Mouse (Mus musculus) midbrain, embryonic 12.5 days (tissue): ENCODE data around the gene Glud1. TPM values are rescaled to one million over a fixed set of nuclear protein-coding genes. Genes with fewer than 3 reads are reported as not detected.
"Not testable (repeated sequence)": the region's sequence is repeated elsewhere in the genome, so short reads cannot be mapped to it uniquely, and the experiment has no call there.

ENCODE experiments used
- ATAC-seq: fragments of 200-750 bp; cut with Nextera tagmentation; 2 replicates; pipeline ENCODE4 v1.8.0; 2017; ENCODE audit warnings: low read depth, moderate TSS enrichment, moderate library complexity; ENCODE audit not compliant: low FRiP score
- H3K27ac ChIP-seq: fragments of 300-500 bp; sonication (generic); replicated peaks from 2 replicates; pipeline ENCODE4 v1.5.1; 2016; ENCODE audit warnings: mild to moderate bottlenecking
- H3K27me3 ChIP-seq: fragments of 300-500 bp; sonication (generic); 2 replicates; pipeline ENCODE4 v1.6.1; 2016; ENCODE audit warnings: mild to moderate bottlenecking
- H3K36me3 ChIP-seq: fragments of 300-500 bp; sonication (generic); 2 replicates; pipeline ENCODE4 v1.6.1; 2016
- H3K4me1 ChIP-seq: fragments of 300-500 bp; sonication (generic); 2 replicates; pipeline ENCODE4 v1.6.1; 2016
- H3K4me2 ChIP-seq: fragments of 300-500 bp; sonication (generic); replicated peaks from 2 replicates; pipeline ENCODE4 v1.6.1; 2016; ENCODE audit warnings: mild to moderate bottlenecking, moderate library complexity
- H3K4me3 ChIP-seq: fragments of 300-500 bp; sonication (generic); 2 replicates; pipeline ENCODE4 v1.5.1; 2016; ENCODE audit warnings: mild to moderate bottlenecking
- H3K9ac ChIP-seq: fragments of 300-500 bp; sonication (generic); replicated peaks from 2 replicates; pipeline ENCODE4 v1.6.1; 2016; ENCODE audit warnings: mild to moderate bottlenecking, moderate library complexity
- H3K9me3 ChIP-seq: fragments of 300-500 bp; sonication (generic); 2 replicates; pipeline ENCODE4 v1.6.1; 2016; ENCODE audit warnings: mild to moderate bottlenecking
- WGBS: fragments of 180-500 bp; shearing (Covaris S2); methylation state at CpG from one replicate; pipeline ENCODE4 v1.1.7; 2016; 5-methylcytosine and 5-hydroxymethylcytosine counted together
- polyA plus RNA-seq: library from polyadenylated mRNA; unstranded; fragments of >200 nt; fragmentation: Nextera tagmentation; extraction: Ambion mirVana; gene quantifications from 2 replicates; pipeline ENCODE4 v1.2.1, GENCODE M21; 2016

Gene Glud1
- polyA plus RNA-seq, 1 experiment from 2014 or later, result 96.3 TPM

DNA sequence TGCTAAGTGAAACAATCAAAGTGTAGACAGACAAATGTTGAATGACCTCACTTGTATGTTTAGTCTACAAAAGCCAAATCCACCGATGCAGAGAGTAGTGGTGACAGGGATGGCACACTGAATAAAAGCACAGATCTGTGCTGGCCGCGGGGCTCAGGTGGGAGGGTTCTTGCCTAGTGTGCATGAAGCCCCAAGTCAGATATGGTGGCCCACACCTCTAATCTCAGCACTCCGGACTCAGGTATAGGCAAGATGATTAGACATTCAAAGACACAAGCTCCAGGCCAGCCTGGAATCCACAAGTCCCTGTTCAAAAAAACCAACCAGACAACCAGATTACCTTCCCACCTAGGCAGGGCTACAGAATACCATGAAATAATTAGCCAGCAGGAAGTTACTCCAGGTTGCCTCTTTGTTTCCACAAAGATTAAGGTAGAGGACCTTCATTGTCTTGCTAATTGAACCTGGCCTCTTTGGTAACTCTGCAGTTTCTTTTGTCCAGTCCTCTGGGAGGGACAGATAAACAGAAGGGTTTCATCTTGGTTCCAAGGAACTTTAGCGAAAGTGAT lies 49.2 kb downstream of the Glud1 start:
- ATAC-seq, result no peak
- peaks cover 7% of the 10 kb centered on the region for H3K4me1 ChIP-seq
- H3K9ac ChIP-seq, result no peak overlapping the region
- no peak overlapping the region for H3K27ac ChIP-seq
- H3K9me3 ChIP-seq, result no peaks in the 10 kb centered on the region
- H3K4me2 ChIP-seq, result no peak overlapping the region
- H3K27me3 ChIP-seq, result peaks cover 3% of the 10 kb centered on the region; the same call in 1 of the 2 replicates
- no peak overlapping the region for H3K4me3 ChIP-seq
- WGBS, result 35% methylated on average over 5 of the region's 5 CpGs
- no peaks in the 10 kb centered on the region for H3K36me3 ChIP-seq

- WGBS, result 51% methylated on average over 6 of the region's 6 CpGs
- ATAC-seq, result no peak
- Histone ChIP-seq H3K9ac (no peak overlapping the region), H3K27me3 (peaks cover 3% of the 10 kb centered on the region; the same call in 1 of the 2 replicates), H3K36me3 (no peaks in the 10 kb centered on the region), H3K9me3 (no peaks in the 10 kb centered on the region), H3K4me2 (no peak overlapping the region), H3K4me3 (no peak overlapping the region), H3K4me1 (peaks cover 7% of the 10 kb centered on the region), H3K27ac (no peak overlapping the region)
Observed at GRCm38 (mm10) chr14:34360251-34360650, 49.7 kb downstream of the Glud1 start.

- Histone ChIP-seq H3K27ac (no peak overlapping the region), H3K9me3 (no peaks in the 10 kb centered on the region), H3K4me3 (no peak overlapping the region), H3K9ac (no peak overlapping the region), H3K4me1 (peaks cover 7% of the 10 kb centered on the region), H3K27me3 (peaks cover 3% of the 10 kb centered on the region; the same call in 1 of the 2 replicates), H3K36me3 (no peaks in the 10 kb centered on the region), H3K4me2 (no peak overlapping the region)
- no peak for ATAC-seq
- WGBS, result 82% methylated on average over 4 of the region's 4 CpGs
Observed at GRCm38 (mm10) chr14:34362135-34362534, 51.6 kb downstream of the Glud1 start.

DNA sequence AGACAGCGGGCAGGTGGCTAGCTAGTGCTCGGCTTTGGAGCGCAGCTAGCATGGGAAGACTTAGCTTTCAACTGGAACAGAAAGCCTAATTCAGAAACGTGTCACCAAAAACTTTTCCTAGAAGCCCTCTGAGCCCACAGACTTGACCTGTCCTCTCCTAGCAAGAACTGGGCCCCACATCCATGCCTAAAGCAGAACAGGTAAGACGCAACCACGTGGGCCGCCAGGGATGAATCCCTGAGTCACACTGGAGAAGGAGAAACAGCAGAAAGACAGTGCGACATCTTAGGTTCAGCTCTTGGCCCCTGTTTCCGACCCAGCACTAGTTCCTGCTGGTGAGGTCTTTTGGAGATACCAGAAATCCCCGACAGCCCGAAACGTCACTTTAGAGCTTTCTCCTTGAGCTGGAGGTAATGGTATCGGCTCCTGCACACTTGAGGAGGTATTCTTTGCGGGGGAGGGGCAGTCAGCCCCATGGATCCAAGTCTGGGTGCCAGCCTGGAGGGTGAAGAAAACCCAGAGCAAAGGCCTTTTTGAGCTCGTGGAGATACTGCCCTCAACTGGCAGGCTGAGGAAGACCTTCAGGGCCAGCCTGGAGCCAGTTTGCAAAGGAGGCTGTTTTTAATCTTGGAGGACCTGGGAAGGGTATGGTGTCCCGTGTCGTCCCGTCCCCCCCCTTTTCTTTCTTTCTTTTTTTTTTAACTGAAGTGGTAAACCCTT lies 52.4 kb downstream of the Glud1 start:
- peaks cover 7% of the 10 kb centered on the region for H3K4me1 ChIP-seq
- peak overlapping the region; percentile 77 for H3K4me2 ChIP-seq
- H3K9ac ChIP-seq, result no peak overlapping the region
- H3K27me3 ChIP-seq, result peaks cover 3% of the 10 kb centered on the region; the same call in 1 of the 2 replicates
- H3K36me3 ChIP-seq, result no peaks in the 10 kb centered on the region
- no peak overlapping the region for H3K27ac ChIP-seq
- peak overlapping the region; percentile 41 for H3K4me3 ChIP-seq
- WGBS, result 27% methylated on average over 18 of the region's 18 CpGs
- H3K9me3 ChIP-seq, result no peaks in the 10 kb centered on the region
- peak; percentile 59 for ATAC-seq

GRCm38 (mm10) chr14:34363490-34364253 lies 53.1 kb downstream of the Glud1 start:
- Histone ChIP-seq H3K4me3 (peak overlapping the region; percentile 41), H3K4me1 (peaks cover 7% of the 10 kb centered on the region), H3K9me3 (no peaks in the 10 kb centered on the region), H3K4me2 (peak overlapping the region; percentile 77), H3K36me3 (no peaks in the 10 kb centered on the region), H3K9ac (peak overlapping the region; percentile 53), H3K27ac (no peak overlapping the region), H3K27me3 (peaks cover 3% of the 10 kb centered on the region; the same call in 1 of the 2 replicates)
- 2% methylated on average over 32 of the region's 32 CpGs for WGBS
- peak; percentile 66 for ATAC-seq

DNA sequence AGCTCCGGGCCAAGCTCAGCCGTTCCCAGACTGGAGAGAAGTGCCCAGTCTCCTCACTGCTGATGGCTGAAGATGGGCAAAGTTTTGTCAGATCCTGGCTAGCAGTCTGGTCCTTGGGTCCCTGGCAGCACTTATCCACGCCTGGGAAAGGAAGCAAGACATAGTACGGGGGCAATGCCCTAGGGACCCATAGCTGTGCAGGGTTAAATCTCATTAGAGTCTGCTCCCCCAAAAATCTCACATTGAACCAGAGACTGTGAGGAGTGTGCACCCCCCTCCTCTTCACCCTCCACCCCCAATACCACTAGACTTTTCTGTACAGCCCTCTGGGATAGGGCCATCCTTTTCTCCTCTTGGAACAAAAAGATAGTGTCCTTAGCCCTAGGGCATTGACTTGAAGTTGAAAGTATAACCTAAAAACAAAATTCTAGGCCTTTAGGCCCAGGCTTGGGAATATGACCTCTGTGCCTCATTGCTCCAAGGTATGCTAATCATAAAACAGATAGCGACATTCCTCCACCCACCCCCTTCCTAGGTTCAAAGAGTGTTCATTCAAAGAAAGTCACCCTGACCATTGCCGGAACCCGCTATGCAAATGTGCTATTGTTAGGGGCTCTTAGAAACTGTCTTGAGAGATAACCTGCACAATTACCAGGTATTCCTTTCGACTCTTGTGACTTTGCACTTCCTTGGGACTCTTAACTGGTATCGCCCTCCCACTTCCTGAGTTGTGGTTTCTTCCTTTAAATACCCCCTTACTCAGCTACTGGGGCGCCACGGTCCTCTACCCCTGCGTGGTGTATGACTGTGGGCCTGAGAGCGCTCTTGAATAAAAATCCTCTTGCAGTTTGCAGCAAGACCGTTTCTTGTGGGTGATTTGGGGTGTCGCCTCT lies 54.0 kb downstream of the Glud1 start:
- not testable (repeated sequence) for H3K4me1 ChIP-seq, ATAC-seq, H3K27ac ChIP-seq, H3K27me3 ChIP-seq, H3K36me3 ChIP-seq, H3K9me3 ChIP-seq
- Histone ChIP-seq H3K4me3 (peak overlapping the region; percentile 41), H3K4me2 (peak overlapping the region; percentile 77), H3K9ac (peak overlapping the region; percentile 53; the same call in 1 of the 2 replicates)
- WGBS, result 77% methylated on average over 15 of the region's 15 CpGs

- H3K4me2 ChIP-seq, result no peak overlapping the region
- H3K4me1 ChIP-seq, result peaks cover 7% of the 10 kb centered on the region
- peaks cover 3% of the 10 kb centered on the region; the same call in 1 of the 2 replicates for H3K27me3 ChIP-seq
- no peaks in the 10 kb centered on the region for H3K9me3 ChIP-seq
- no peak overlapping the region for H3K27ac ChIP-seq
- no peaks in the 10 kb centered on the region for H3K36me3 ChIP-seq
- H3K9ac ChIP-seq, result no peak overlapping the region
- WGBS, result 96% methylated on average over 2 of the region's 2 CpGs
- no peak overlapping the region for H3K4me3 ChIP-seq
- no peak for ATAC-seq
Observed at GRCm38 (mm10) chr14:34365147-34365507, 54.6 kb downstream of the Glud1 start.

DNA sequence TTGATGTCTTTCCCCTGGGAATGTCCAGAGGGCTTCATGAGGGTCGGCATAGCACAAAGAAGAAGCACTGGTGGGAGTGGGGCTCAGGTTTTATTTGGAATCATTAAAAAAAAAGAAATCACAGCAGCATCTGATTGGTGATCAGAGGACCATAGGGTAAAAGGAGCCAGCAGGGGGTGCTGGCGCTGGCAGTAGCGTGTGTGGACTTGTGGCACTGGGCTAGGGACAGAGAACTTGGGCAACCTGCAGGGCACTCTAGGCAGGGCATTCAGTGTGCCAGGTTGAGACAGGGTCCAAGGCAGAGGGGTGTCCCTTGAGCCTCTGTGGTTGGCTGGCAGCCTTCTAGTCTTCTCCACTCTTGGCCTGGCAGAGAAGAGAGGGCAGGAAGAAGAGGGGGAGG lies 59.7 kb downstream of the Glud1 start:
- Histone ChIP-seq H3K27ac (no peak overlapping the region), H3K36me3 (no peaks in the 10 kb centered on the region), H3K4me2 (no peak overlapping the region), H3K4me3 (no peak overlapping the region), H3K27me3 (no peaks in the 10 kb centered on the region), H3K9me3 (no peaks in the 10 kb centered on the region), H3K9ac (no peak overlapping the region), H3K4me1 (no peaks in the 10 kb centered on the region)
- ATAC-seq, result no peak
- whole genome bisulfite sequencing, result 66% methylated on average over 3 of the region's 3 CpGs

DNA sequence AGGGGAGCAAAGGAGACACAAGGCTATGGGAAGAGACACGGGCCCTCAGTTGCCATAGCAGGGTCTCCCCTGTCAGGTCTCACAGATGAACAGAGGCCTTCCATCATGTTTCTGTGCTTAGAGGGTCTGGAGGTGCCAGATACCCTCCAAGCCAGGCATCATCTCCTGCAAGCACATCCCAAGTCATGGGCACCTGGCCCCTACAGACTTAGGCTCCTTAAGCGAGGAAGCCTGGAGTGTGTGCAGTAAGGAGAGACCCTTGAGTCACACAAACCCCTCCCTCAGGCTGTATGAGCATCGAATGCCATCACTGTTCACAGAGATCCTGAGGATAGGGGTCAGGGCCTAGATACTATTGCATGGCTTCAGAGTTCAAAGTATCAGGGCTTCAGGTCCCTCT lies 60.4 kb downstream of the Glud1 start:
- Histone ChIP-seq H3K36me3 (no peaks in the 10 kb centered on the region), H3K4me3 (no peak overlapping the region), H3K4me1 (no peaks in the 10 kb centered on the region), H3K4me2 (no peak overlapping the region), H3K27me3 (no peaks in the 10 kb centered on the region), H3K9me3 (no peaks in the 10 kb centered on the region), H3K27ac (no peak overlapping the region), H3K9ac (no peak overlapping the region)
- no peak for ATAC-seq
- 79% methylated on average over 3 of the region's 3 CpGs for WGBS

GRCm38 (mm10) chr14:34371763-34372162 lies 61.2 kb downstream of the Glud1 start:
- WGBS, result 85% methylated on average over 2 of the region's 2 CpGs
- no peak overlapping the region for H3K4me2 ChIP-seq
- no peaks in the 10 kb centered on the region for H3K36me3 ChIP-seq
- no peak overlapping the region for H3K4me3 ChIP-seq
- no peaks in the 10 kb centered on the region for H3K27me3 ChIP-seq
- no peak for ATAC-seq
- no peaks in the 10 kb centered on the region for H3K4me1 ChIP-seq
- H3K9ac ChIP-seq, result no peak overlapping the region
- H3K9me3 ChIP-seq, result no peaks in the 10 kb centered on the region
- no peak overlapping the region for H3K27ac ChIP-seq

DNA sequence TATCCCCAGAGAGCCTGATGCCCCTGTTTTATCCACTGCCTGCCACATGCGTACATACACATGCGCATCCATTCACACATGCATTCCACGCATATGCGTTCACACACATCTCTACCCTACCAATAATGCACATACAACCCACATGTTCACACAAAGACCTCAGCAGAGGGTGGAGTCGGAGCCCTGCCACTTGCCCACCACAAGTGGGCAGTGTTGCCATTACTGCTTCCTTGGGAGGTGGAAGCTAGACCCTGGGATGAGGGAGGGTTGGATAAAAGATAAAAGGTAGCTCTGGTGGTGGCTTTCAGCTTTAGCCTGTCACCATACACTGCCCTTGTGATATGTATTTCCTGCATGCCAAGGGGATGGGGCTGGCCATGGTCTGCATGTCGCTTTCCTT lies 62.1 kb downstream of the Glud1 start:
- ATAC-seq, result no peak
- H3K9ac ChIP-seq, result no peak overlapping the region
- H3K27ac ChIP-seq, result no peak overlapping the region
- no peak overlapping the region for H3K4me3 ChIP-seq
- no peaks in the 10 kb centered on the region for H3K36me3 ChIP-seq
- 88% methylated on average over 6 of the region's 6 CpGs for WGBS
- no peaks in the 10 kb centered on the region for H3K4me1 ChIP-seq
- H3K4me2 ChIP-seq, result no peak overlapping the region
- H3K9me3 ChIP-seq, result no peaks in the 10 kb centered on the region
- no peaks in the 10 kb centered on the region for H3K27me3 ChIP-seq
